In genomic region chr6:127582391-127583176, GRCm38 (mm10) we compare ENCODE assay signal across 8 mouse cellular contexts. TPM values are rescaled to one million over a fixed set of nuclear protein-coding genes. Genes with fewer than 3 reads are reported as not detected.
DNase-seq lines count a peak whose midpoint lies in the region; ATAC-seq lines count a peak whose summit lies in the region.

No protein-coding gene starts in this region.

- H3K36me3 ChIP-seq in hindbrain, embryonic 16.5 days (ENCODE audit: control insufficient read depth, insufficient read depth, low read length): no peaks in the 10 kb centered on the region

- ATAC-seq in activated CD4-positive, CD25-positive, alpha-beta regulatory T cell, adult 4 months: peak; percentile 75
- peak; percentile 73 for ATAC-seq in hindbrain, embryonic 16.5 days

- peak overlapping the region; percentile 20 for H3K4me3 ChIP-seq in hindbrain, embryonic 16.5 days (ENCODE audit: low read length)

- 6% methylated on average over 15 of the region's 15 CpGs for WGBS in hindbrain, embryonic 16.5 days

- H3K27ac ChIP-seq in hindbrain, embryonic 16.5 days (ENCODE audit: low read depth, low read length): peak overlapping the region; percentile 11; the same call in 1 of the 2 replicates

- DNase-seq in cerebellum, postnatal 25 days: peak; percentile 82 to 89
- peak; percentile 74 to 86 for DNase-seq in frontal cortex, postnatal 25 days (ENCODE audit: low spot score in 2 of 2)
- DNase-seq in left cerebral cortex, adult 11 months (ENCODE audit: low spot score): peak; percentile 73
- DNase-seq in lung, postnatal 36 days: peak; percentile 94
- DNase-seq in right cerebral cortex, adult 18-20 months: peak; percentile 85
- DNase-seq in urinary bladder, postnatal 14 days (ENCODE audit: low spot score): peak; percentile 84

- H3K27me3 ChIP-seq in hindbrain, embryonic 16.5 days (replicated peaks; ENCODE audit: control insufficient read depth, insufficient read depth, low read length): no peaks in the 10 kb centered on the region

- no peaks in the 10 kb centered on the region for H3K9me3 ChIP-seq in hindbrain, embryonic 16.5 days (ENCODE audit: control insufficient read depth, low read length)

- H3K4me1 ChIP-seq in hindbrain, embryonic 16.5 days (ENCODE audit: control insufficient read depth, insufficient read depth, low read depth, low read length): peaks cover 11% of the 10 kb centered on the region

- peak overlapping the region; percentile 2 for H3K9ac ChIP-seq in hindbrain, embryonic 16.5 days (ENCODE audit: low read depth, low read length)

- peak overlapping the region; percentile 53 for H3K4me2 ChIP-seq in hindbrain, embryonic 16.5 days (ENCODE audit: low read length)

RNA-seq across cellular contexts. Expression of gene Cracr2a, which starts 21.4 kb away (rescaled TPM):
- 10 to 100 TPM; 11.2 to 12.3 TPM for polyA plus RNA-seq in activated CD4-positive, CD25-positive, alpha-beta regulatory T cell, adult 4 months (2017; shearing (Covaris generic))
- polyA plus RNA-seq in hindbrain, embryonic 16.5 days (2015; fragmentation: Nextera tagmentation; extraction: Ambion mirVana): 0.57 and 1.2 TPM in 2 replicates

Comparison
In these comparisons a context has a peak if more than half of its experiments do, and no peak if none do; other contexts are left out.
1. Peak in every context shown above with its lines: DNase-seq, ATAC-seq, H3K4me3 ChIP-seq and H3K27ac ChIP-seq.